Mouse (Mus musculus): ENCODE measurements around the gene Igfbp1. TPM values are rescaled to one million over a fixed set of nuclear protein-coding genes. Genes with fewer than 3 reads are reported as not detected.

Igfbp1 gene
- polyA plus RNA-seq, 1 experiment from 2014 or later: 6.4 TPM

DNA sequence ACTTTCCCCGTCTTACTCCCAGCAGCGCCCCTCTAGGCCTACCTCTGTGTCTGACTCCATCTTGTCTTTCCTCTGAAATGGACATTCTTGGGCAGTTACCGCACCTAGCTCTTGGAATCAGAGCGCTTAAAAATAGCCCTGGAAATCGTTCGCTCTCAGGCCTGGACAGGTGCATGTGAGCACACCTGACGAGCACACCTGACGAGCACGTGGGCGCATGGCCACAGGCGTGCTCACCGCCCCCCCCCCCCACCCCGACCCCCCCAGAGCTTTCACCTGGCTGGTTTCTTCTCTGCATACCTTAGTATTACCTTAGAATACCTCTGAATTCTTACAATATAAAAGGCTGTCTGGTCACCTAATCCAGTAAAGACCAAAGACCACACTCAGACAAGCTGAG lies 9.1 kb upstream of the Igfbp1 start, which contains the start of gene Gm11985:
Gm11985 (minus strand) TSS at position 101 of the 400 bp plus-strand sequence.
- peaks cover 5% of the 10 kb centered on the region; the same call in 1 of the 2 replicates for H3K4me1 ChIP-seq (ENCODE audit: control insufficient read depth, insufficient read depth, low read length)
- no peaks in the 10 kb centered on the region for H3K36me3 ChIP-seq (ENCODE audit: control insufficient read depth, insufficient read depth, low read length)
- no peak within 1 kb of the TSS for H3K9ac ChIP-seq (ENCODE audit: low read depth, low read length)
- no peak within 1 kb of the TSS for H3K4me3 ChIP-seq (ENCODE audit: low read length)
- H3K9me3 ChIP-seq (ENCODE audit: control insufficient read depth, low read length): no peaks in the 10 kb centered on the region
- H3K4me2 ChIP-seq (ENCODE audit: low read depth, low read length): no peak within 1 kb of the TSS
- H3K27ac ChIP-seq (ENCODE audit: low read length): no peak within 1 kb of the TSS
- WGBS: 90% methylated on average over 13 of the region's 13 CpGs
- no peaks in the 10 kb centered on the region for H3K27me3 ChIP-seq (replicated peaks; ENCODE audit: control insufficient read depth, insufficient read depth, low read length)
- no peak for ATAC-seq

DNA sequence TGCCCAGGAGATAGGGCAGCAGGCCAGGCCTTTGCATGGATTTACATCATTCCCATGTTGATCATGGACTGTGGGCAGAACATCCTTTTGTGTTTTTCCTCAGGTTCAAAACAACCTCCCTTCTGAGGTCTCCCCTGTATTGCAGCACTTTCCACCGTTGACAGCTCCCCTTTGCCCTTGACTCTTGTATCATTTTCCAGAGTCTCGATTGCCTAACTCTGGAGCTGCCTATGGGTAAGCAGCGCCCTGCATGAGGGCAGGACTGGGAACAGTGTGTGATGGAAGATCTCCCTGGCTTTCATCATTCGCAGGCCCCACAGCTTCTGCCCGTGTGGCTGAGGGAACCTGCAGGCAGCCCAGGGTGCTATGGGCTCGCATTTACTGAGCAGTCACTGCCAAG lies 4.9 kb upstream of the Igfbp1 start:
- no peak overlapping the region for H3K4me2 ChIP-seq (ENCODE audit: low read depth, low read length)
- no peak overlapping the region for H3K9ac ChIP-seq (ENCODE audit: low read depth, low read length)
- H3K27ac ChIP-seq (ENCODE audit: low read length): no peak overlapping the region
- no peak overlapping the region for H3K4me3 ChIP-seq (ENCODE audit: low read length)
- H3K27me3 ChIP-seq (replicated peaks; ENCODE audit: control insufficient read depth, insufficient read depth, low read length): no peaks in the 10 kb centered on the region
- WGBS: 46% methylated on average over 6 of the region's 6 CpGs
- peaks cover 6% of the 10 kb centered on the region; the same call in 1 of the 2 replicates for H3K4me1 ChIP-seq (ENCODE audit: control insufficient read depth, insufficient read depth, low read length)
- H3K9me3 ChIP-seq (ENCODE audit: control insufficient read depth, low read length): no peaks in the 10 kb centered on the region
- ATAC-seq: no peak
- no peaks in the 10 kb centered on the region for H3K36me3 ChIP-seq (ENCODE audit: control insufficient read depth, insufficient read depth, low read length)

DNA sequence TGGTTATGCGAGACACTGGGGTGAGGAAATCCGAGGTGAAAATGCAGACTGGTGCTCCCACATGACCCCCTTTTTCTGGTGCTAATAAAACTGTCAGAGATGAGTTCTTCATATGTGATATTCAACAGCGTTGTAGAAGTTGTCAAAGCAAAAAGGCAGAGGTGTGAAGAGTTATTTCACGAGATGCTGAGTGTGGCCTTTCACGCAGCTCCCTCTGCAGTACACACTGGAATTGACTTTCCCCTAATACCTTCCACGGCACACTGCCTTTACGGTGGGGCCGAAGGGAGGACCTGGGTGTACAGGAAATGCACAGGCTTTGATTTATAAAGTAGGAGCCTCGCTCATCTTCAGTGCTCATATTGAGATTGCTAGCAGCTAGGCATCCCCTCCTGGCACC lies 4.4 kb upstream of the Igfbp1 start:
- Histone ChIP-seq H3K4me2 (ENCODE audit: low read depth, low read length) (no peak overlapping the region), H3K4me3 (ENCODE audit: low read length) (no peak overlapping the region), H3K27ac (ENCODE audit: low read length) (no peak overlapping the region), H3K4me1 (ENCODE audit: control insufficient read depth, insufficient read depth, low read length) (peaks cover 6% of the 10 kb centered on the region; the same call in 1 of the 2 replicates), H3K9me3 (ENCODE audit: control insufficient read depth, low read length) (no peaks in the 10 kb centered on the region), H3K27me3 (replicated peaks; ENCODE audit: control insufficient read depth, insufficient read depth, low read length) (no peaks in the 10 kb centered on the region), H3K9ac (ENCODE audit: low read depth, low read length) (no peak overlapping the region), H3K36me3 (ENCODE audit: control insufficient read depth, insufficient read depth, low read length) (no peaks in the 10 kb centered on the region)
- no peak for ATAC-seq
- 55% methylated on average over 9 of the region's 9 CpGs for WGBS

DNA sequence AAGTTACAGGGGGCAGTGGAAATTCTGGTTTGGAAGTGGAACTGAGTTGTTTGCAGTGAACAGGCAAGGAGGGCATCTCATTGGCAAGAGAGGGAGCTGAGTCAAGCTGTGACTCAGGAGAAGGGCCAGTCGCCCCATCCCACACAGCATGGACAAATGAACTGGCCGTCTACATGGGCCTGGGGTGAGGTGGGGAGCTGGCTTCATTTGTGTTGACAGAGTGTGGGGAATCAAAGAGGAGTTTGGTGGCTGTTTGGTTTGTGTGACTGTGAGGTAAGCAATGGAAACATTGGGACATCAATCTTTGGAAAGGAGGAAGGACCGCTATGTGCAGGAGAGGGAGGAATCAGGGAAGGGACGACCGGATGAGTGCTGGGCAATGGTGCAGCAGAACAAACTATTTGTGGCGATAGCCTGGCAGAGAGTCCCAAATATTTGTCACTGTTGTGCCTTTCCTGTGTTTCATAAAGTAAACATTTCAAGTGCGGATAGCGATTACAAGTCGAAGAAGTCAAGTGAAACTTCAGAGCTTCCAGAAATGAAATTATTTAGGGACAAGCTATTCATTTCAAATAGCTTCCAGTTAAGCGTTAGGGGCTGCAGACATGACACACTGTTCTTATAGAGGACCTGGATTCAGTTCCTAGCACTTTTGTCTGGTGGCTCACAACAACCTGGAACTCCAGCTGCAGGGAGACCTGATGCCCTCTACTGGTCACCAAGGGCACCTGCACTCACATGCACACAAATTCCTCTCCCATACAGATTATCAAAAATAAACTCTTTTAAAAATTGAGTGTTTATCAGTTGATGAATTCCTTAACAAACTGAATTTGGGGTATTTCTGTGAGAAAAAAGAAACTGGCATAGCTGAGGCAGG lies 2.9 kb upstream of the Igfbp1 start:
- no peak for ATAC-seq
- H3K9ac ChIP-seq (ENCODE audit: low read depth, low read length): no peak overlapping the region
- no peak overlapping the region for H3K27ac ChIP-seq (ENCODE audit: low read length)
- no peaks in the 10 kb centered on the region for H3K9me3 ChIP-seq (ENCODE audit: control insufficient read depth, low read length)
- H3K4me3 ChIP-seq (ENCODE audit: low read length): no peak overlapping the region
- H3K4me1 ChIP-seq (ENCODE audit: control insufficient read depth, insufficient read depth, low read length): peaks cover 6% of the 10 kb centered on the region; the same call in 1 of the 2 replicates
- no peak overlapping the region for H3K4me2 ChIP-seq (ENCODE audit: low read depth, low read length)
- WGBS: 83% methylated on average over 10 of the region's 10 CpGs
- H3K27me3 ChIP-seq (replicated peaks; ENCODE audit: control insufficient read depth, insufficient read depth, low read length): no peaks in the 10 kb centered on the region
- H3K36me3 ChIP-seq (ENCODE audit: control insufficient read depth, insufficient read depth, low read length): no peaks in the 10 kb centered on the region

DNA sequence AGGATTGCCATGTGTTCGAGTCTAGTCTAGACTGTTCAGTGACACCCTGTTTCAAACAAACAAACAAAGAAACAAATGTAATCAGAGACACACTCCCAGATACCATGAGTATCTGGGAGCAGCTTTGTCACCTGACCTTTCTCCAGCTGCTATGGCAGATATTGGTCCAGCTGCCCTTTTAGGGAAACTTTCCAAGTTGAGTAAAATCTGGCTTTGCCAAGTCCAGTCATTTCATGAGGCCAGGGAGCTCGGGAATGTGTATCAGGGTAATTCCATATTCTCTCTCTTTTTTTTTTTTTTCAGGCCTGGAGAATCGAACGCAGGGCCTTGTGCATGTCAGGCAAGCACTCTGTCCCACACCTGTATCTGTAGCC lies 2.3 kb upstream of the Igfbp1 start:
- Histone ChIP-seq H3K9ac (ENCODE audit: low read depth, low read length) (no peak overlapping the region), H3K4me1 (ENCODE audit: control insufficient read depth, insufficient read depth, low read length) (peaks cover 6% of the 10 kb centered on the region; the same call in 1 of the 2 replicates), H3K27me3 (replicated peaks; ENCODE audit: control insufficient read depth, insufficient read depth, low read length) (no peaks in the 10 kb centered on the region), H3K4me3 (ENCODE audit: low read length) (no peak overlapping the region), H3K4me2 (ENCODE audit: low read depth, low read length) (no peak overlapping the region), H3K36me3 (ENCODE audit: control insufficient read depth, insufficient read depth, low read length) (no peaks in the 10 kb centered on the region), H3K27ac (ENCODE audit: low read length) (no peak overlapping the region), H3K9me3 (ENCODE audit: control insufficient read depth, low read length) (no peaks in the 10 kb centered on the region)
- ATAC-seq: no peak
- WGBS: 92% methylated on average over 4 of the region's 4 CpGs

DNA sequence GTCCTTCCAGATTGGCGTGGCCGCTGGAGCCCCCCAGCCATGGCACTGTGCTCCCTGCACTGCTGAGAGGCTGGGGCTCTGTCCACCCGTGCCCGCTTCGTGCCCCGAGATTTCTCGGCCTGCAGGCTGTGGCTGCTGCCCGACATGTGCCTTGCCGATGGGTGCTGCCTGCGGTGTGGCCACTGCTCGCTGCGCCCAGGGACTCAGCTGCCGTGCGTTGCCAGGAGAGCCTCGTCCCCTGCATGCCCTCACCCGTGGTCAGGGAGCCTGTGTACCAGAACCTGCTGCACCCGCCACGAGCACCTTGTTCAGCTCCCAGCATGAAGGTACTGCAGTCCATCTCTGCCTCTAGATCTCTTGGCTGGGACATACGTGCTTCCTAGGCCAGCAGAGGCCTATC lies 424 bp downstream of the Igfbp1 start:
- H3K4me2 ChIP-seq (ENCODE audit: low read depth, low read length): no peak overlapping the region
- H3K9ac ChIP-seq (ENCODE audit: low read depth, low read length): no peak overlapping the region
- no peak overlapping the region for H3K4me3 ChIP-seq (ENCODE audit: low read length)
- 89% methylated on average over 19 of the region's 19 CpGs for WGBS
- H3K4me1 ChIP-seq (ENCODE audit: control insufficient read depth, insufficient read depth, low read length): peaks cover 6% of the 10 kb centered on the region; the same call in 1 of the 2 replicates
- no peak overlapping the region for H3K27ac ChIP-seq (ENCODE audit: low read length)
- no peaks in the 10 kb centered on the region for H3K9me3 ChIP-seq (ENCODE audit: control insufficient read depth, low read length)
- H3K27me3 ChIP-seq (replicated peaks; ENCODE audit: control insufficient read depth, insufficient read depth, low read length): no peaks in the 10 kb centered on the region
- no peak for ATAC-seq
- no peaks in the 10 kb centered on the region for H3K36me3 ChIP-seq (ENCODE audit: control insufficient read depth, insufficient read depth, low read length)

DNA sequence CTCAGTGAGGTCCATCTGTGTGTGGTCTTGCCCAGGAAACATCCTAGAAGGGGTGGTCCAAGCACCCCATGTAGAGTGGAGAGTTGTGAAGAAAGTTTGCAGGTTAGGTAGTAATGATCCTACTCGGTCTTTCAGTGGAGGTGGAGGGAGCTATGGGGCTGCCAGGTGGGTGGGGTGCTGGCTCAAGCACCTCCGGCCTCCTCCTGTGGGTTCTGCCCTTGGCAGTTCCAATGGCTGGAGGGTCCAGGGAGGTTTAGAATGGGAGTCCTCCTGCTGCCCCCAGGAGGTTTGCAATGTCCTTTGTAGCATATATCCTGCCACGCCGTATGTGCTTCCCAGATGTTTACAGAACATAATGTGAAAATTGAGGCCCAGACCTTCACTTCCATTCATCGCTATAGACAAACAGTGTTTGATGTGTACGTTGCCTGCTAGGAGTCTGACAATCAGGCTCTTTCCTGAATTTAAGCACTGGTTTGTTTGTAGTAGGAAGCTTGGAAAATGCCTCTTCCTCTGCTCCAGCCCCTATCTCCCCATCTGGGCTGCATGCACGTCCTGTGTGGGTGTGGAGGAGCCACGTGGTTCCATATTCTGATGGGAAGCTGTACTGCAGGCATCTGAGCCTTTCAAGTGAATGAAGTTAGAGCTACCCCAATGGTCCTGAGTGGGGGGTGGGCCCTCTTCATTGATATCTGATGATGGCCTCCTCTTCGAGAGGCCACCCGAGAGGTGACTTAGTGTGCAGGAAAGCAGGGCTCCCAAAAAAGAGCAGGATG lies 1.1 kb downstream of the Igfbp1 start:
- Histone ChIP-seq H3K27me3 (replicated peaks; ENCODE audit: control insufficient read depth, insufficient read depth, low read length) (no peaks in the 10 kb centered on the region), H3K36me3 (ENCODE audit: control insufficient read depth, insufficient read depth, low read length) (no peaks in the 10 kb centered on the region), H3K9ac (ENCODE audit: low read depth, low read length) (no peak overlapping the region), H3K4me1 (ENCODE audit: control insufficient read depth, insufficient read depth, low read length) (peaks cover 6% of the 10 kb centered on the region; the same call in 1 of the 2 replicates), H3K4me2 (ENCODE audit: low read depth, low read length) (no peak overlapping the region), H3K4me3 (ENCODE audit: low read length) (no peak overlapping the region), H3K9me3 (ENCODE audit: control insufficient read depth, low read length) (no peaks in the 10 kb centered on the region), H3K27ac (ENCODE audit: low read length) (no peak overlapping the region)
- ATAC-seq: peak; percentile 24; the same call in 1 of the 2 replicates
- 68% methylated on average over 10 of the region's 10 CpGs for WGBS

DNA sequence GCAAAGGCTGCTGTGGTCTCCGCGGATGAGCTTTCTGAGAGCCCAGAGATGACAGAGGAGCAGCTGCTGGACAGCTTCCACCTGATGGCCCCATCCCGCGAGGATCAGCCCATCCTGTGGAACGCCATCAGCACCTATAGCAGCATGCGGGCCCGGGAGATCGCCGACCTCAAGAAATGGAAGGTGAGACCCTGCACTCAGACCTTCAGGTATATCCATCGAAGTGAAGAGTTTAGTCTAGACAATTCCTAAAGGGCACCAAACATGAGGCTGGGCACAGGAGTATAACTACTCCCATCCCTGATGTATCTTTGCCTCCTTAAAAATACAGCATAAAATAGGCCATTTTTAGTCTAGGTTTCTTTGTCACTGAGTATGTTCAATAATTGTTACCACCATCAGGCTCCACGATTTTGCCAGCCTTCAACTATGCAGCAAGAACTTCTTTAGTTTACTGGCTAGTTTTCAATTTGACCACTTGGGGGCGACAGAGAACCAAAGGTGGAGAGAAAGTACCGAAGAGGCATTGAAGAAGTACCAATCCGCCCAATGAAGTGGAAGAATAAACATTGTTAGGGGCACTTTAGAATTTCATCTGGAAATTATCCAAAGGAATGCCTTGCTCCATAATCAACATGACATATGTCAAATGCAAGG lies 2.3 kb downstream of the Igfbp1 start:
- Histone ChIP-seq H3K4me1 (ENCODE audit: control insufficient read depth, insufficient read depth, low read length) (peaks cover 6% of the 10 kb centered on the region; the same call in 1 of the 2 replicates), H3K27me3 (replicated peaks; ENCODE audit: control insufficient read depth, insufficient read depth, low read length) (no peaks in the 10 kb centered on the region), H3K9me3 (ENCODE audit: control insufficient read depth, low read length) (no peaks in the 10 kb centered on the region), H3K9ac (ENCODE audit: low read depth, low read length) (no peak overlapping the region), H3K27ac (ENCODE audit: low read length) (no peak overlapping the region), H3K4me2 (ENCODE audit: low read depth, low read length) (no peak overlapping the region), H3K4me3 (ENCODE audit: low read length) (no peak overlapping the region), H3K36me3 (ENCODE audit: control insufficient read depth, insufficient read depth, low read length) (no peaks in the 10 kb centered on the region)
- no peak for ATAC-seq
- WGBS: 50% methylated on average over 14 of the region's 14 CpGs

DNA sequence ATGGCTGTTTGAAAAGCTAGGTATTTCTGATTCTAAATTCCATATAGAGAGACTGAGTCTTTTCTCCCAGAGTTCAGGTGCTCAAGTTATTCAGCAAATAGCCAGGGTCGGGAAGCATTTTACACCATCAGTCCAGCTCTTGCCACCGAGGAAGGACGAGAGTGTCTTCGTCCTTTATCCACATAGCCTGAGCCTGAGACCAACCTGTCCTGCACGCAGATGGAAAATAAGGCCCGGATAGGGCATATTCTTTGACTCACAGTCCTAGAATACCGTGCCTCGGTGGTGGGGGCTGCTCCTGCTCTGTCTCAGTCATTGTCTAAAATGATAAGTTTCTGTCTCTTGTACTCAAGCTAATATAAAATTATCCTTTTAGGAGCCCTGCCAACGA lies 2.8 kb downstream of the Igfbp1 start:
- Histone ChIP-seq H3K9me3 (ENCODE audit: control insufficient read depth, low read length) (no peaks in the 10 kb centered on the region), H3K27ac (ENCODE audit: low read length) (no peak overlapping the region), H3K27me3 (replicated peaks; ENCODE audit: control insufficient read depth, insufficient read depth, low read length) (no peaks in the 10 kb centered on the region), H3K4me2 (ENCODE audit: low read depth, low read length) (no peak overlapping the region), H3K36me3 (ENCODE audit: control insufficient read depth, insufficient read depth, low read length) (no peaks in the 10 kb centered on the region), H3K9ac (ENCODE audit: low read depth, low read length) (no peak overlapping the region), H3K4me3 (ENCODE audit: low read length) (no peak overlapping the region), H3K4me1 (ENCODE audit: control insufficient read depth, insufficient read depth, low read length) (peaks cover 6% of the 10 kb centered on the region; the same call in 1 of the 2 replicates)
- 80% methylated on average over 9 of the region's 9 CpGs for WGBS
- no peak for ATAC-seq

Data from intestine, embryonic 16.5 days (tissue).